Mouse (Mus musculus) gastrocnemius, postnatal 14 days (tissue): Measurements from ENCODE around the gene Pdp2. TPM values are rescaled to one million over a fixed set of nuclear protein-coding genes. Genes with fewer than 3 reads are reported as not detected.

Experiments used
- total RNA-seq, 2 experiments: library from RNA; stranded (reverse); gene quantifications; 2 replicates each; pipeline ENCODE4 v1.2.3; 2021

Gene Pdp2
- total RNA-seq, 2 experiments from 2014 or later: 3.9 to 4.7 TPM

Other genes with a start within 250 kb of the Pdp2 start
- gene Cmtm4, start 195.6 kb upstream of the Pdp2 start, total RNA-seq: 1 to 10 TPM; 4.7 to 4.8 TPM
- gene Dync1li2, start 148.4 kb upstream of the Pdp2 start, total RNA-seq: 100 to 1,000 TPM in 1 of 2 experiments, 10 to 100 TPM in 1; 99.3 to 104 TPM
- gene Terb1, start 81.5 kb upstream of the Pdp2 start, total RNA-seq: under 1 TPM in 1 of 2 experiments, not detected in 1; 0.06 TPM
- 10 to 100 TPM; 20.4 to 24.5 TPM for gene Nae1, start 56.8 kb upstream of the Pdp2 start, total RNA-seq
- 1 to 10 TPM; 1.0 to 1.1 TPM for gene Car7, start 56.8 kb upstream of the Pdp2 start, total RNA-seq
- gene Cdh16, start 32.9 kb downstream of the Pdp2 start, total RNA-seq: not detected
- gene Rrad, start 39.9 kb downstream of the Pdp2 start, total RNA-seq: 10 to 100 TPM in 1 of 2 experiments, 1 to 10 TPM in 1; 3.7 to 15.5 TPM
- gene Ciao2b, start 50.5 kb downstream of the Pdp2 start, total RNA-seq: 10 to 100 TPM; 27.1 to 32.0 TPM
- not detected for gene Ces2a, start 142.6 kb downstream of the Pdp2 start, total RNA-seq
- gene Ces2b, start 240.1 kb downstream of the Pdp2 start, total RNA-seq: under 1 TPM in 1 of 2 experiments, not detected in 1; 0.14 TPM